Mouse (Mus musculus): Measurements from ENCODE around the gene Syce2. TPM values are rescaled to one million over a fixed set of nuclear protein-coding genes. Genes with fewer than 3 reads are reported as not detected.

The Syce2 gene
- polyA plus RNA-seq, 1 experiment from 2014 or later: 71.5 TPM

GRCm38 (mm10) chr8:84856434-84856833, 15.5 kb upstream of the Syce2 start:
- H3K9ac ChIP-seq (ENCODE audit: low read length): no peak overlapping the region

GRCm38 (mm10) chr8:84856864-84857441, 15.0 kb upstream of the Syce2 start, which contains the start of gene Farsa:
Gene Farsa, plus strand, starts transcription at chr8:84856989.
- WGBS: under 1% methylated on average over 39 of the region's 39 CpGs
- peak; percentile 96 for DNase-seq (ENCODE audit: low spot score)
- peak within 1 kb of the TSS; percentile 22; the same call in 1 of the 2 replicates for H3K27ac ChIP-seq (ENCODE audit: low read depth, low read length)

More at GRCm38 (mm10) chr8:84856434-84856833, 15.5 kb upstream of the Syce2 start:
- 95% methylated on average over 3 of the region's 3 CpGs for whole genome bisulfite sequencing
- peak; percentile 2; the same call in 1 of the 2 replicates for ATAC-seq
- H3K4me1 ChIP-seq (ENCODE audit: control insufficient read depth, insufficient read depth, low read length): peaks cover 9% of the 10 kb centered on the region
- H3K27me3 ChIP-seq (replicated peaks; ENCODE audit: control insufficient read depth, insufficient read depth, low read length): no peaks in the 10 kb centered on the region
- H3K27ac ChIP-seq (ENCODE audit: low read depth, low read length): no peak overlapping the region
- no peak for DNase-seq (ENCODE audit: low spot score)
- H3K4me2 ChIP-seq (ENCODE audit: low read length): peak overlapping the region; percentile 65; the same call in 1 of the 2 replicates
- H3K36me3 ChIP-seq (ENCODE audit: control insufficient read depth, insufficient read depth, low read length): peaks cover 13% of the 10 kb centered on the region
- no peaks in the 10 kb centered on the region for H3K9me3 ChIP-seq (replicated peaks; ENCODE audit: control insufficient read depth, low read length)
- peak overlapping the region; percentile 69; the same call in 1 of the 2 replicates for H3K4me3 ChIP-seq (ENCODE audit: low read depth, low read length)

DNA sequence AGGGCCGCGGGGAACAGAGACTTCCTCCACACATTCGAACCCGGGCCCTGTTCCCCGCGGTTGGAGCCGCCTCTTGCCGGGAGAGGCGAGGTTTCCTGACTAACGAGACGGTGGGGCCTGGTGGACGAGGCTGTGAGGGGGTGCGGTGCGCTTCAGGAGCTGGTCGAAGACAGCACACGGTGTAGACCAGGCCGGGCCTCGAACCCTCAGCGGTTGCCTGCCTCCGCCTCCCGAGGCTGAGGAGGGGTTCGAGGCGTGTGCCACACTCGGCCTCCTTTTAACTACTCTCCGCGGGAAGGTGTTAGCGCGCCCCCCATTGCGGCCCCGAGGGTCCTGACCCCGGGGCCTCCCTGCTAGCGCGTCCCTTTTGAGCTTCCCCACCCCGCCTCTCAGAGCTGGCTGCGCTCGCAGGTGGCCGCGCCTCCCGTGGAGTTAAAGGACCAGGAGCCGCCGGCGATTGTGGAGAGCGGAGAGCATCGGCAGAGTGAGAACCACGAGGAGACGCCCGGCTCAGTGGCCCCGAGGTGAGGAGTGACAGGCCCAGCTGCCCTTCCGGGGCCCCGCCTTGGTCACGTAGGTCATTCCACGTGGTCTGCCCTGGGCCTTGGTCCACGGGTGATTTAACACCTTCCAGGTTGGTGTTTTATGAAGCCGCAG, 526 bp downstream of the Syce2 start:
- Histone ChIP-seq H3K4me1 (ENCODE audit: control insufficient read depth, insufficient read depth, low read length) (peaks cover 11% of the 10 kb centered on the region), H3K27me3 (replicated peaks; ENCODE audit: control insufficient read depth, insufficient read depth, low read length) (no peaks in the 10 kb centered on the region), H3K9ac (ENCODE audit: low read length) (peak overlapping the region; percentile 59), H3K27ac (ENCODE audit: low read depth, low read length) (no peak overlapping the region), H3K4me2 (ENCODE audit: low read length) (peak overlapping the region; percentile 90), H3K36me3 (ENCODE audit: control insufficient read depth, insufficient read depth, low read length) (peaks cover 30% of the 10 kb centered on the region), H3K9me3 (replicated peaks; ENCODE audit: control insufficient read depth, low read length) (no peaks in the 10 kb centered on the region), H3K4me3 (ENCODE audit: low read depth, low read length) (peak overlapping the region; percentile 38)
- DNase-seq (ENCODE audit: low spot score) (peak; percentile 28), ATAC-seq (peak; percentile 66)
- 4% methylated on average over 49 of the region's 54 CpGs for WGBS

More at GRCm38 (mm10) chr8:84856864-84857441, 15.0 kb upstream of the Syce2 start, which contains the start of gene Farsa:
- Histone ChIP-seq H3K36me3 (ENCODE audit: control insufficient read depth, insufficient read depth, low read length) (peaks cover 19% of the 10 kb centered on the region), H3K4me3 (ENCODE audit: low read depth, low read length) (peak within 1 kb of the TSS; percentile 69), H3K9ac (ENCODE audit: low read length) (peak within 1 kb of the TSS; percentile 79), H3K4me2 (ENCODE audit: low read length) (peak within 1 kb of the TSS; percentile 65), H3K27me3 (replicated peaks; ENCODE audit: control insufficient read depth, insufficient read depth, low read length) (no peaks in the 10 kb centered on the region), H3K4me1 (ENCODE audit: control insufficient read depth, insufficient read depth, low read length) (peaks cover 9% of the 10 kb centered on the region), H3K9me3 (replicated peaks; ENCODE audit: control insufficient read depth, low read length) (no peaks in the 10 kb centered on the region)
- peak; percentile 96 for ATAC-seq

DNA sequence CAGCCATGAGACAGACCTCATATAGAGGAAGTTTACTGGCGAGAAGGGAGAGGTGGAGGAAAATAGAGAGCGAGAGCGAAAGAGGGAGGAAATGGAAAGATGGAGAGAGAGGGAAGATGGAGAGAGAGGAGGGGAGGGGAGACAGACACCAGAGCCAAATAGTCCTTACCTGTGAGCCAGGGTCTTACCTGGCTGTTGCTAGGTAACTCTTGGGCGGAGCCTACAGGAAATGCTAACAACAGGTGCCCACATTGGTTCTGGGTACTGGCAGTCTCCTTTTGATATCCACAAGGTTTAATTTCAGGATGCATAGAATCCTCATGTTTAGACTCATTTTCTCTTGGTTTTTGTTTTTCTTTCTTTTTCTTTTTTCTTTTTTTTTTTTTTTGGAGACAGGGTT, 1.1 kb downstream of the Syce2 start:
- peak overlapping the region; percentile 90 for H3K4me2 ChIP-seq (ENCODE audit: low read length)
- H3K4me1 ChIP-seq (ENCODE audit: control insufficient read depth, insufficient read depth, low read length): peaks cover 11% of the 10 kb centered on the region
- no peak for ATAC-seq
- no peak for DNase-seq (ENCODE audit: low spot score)
- no peaks in the 10 kb centered on the region for H3K27me3 ChIP-seq (replicated peaks; ENCODE audit: control insufficient read depth, insufficient read depth, low read length)
- no peaks in the 10 kb centered on the region for H3K9me3 ChIP-seq (replicated peaks; ENCODE audit: control insufficient read depth, low read length)
- H3K9ac ChIP-seq (ENCODE audit: low read length): no peak overlapping the region
- H3K27ac ChIP-seq (ENCODE audit: low read depth, low read length): no peak overlapping the region
- H3K36me3 ChIP-seq (ENCODE audit: control insufficient read depth, insufficient read depth, low read length): peaks cover 24% of the 10 kb centered on the region
- peak overlapping the region; percentile 38 for H3K4me3 ChIP-seq (ENCODE audit: low read depth, low read length)
- WGBS: 86% methylated on average over 4 of the region's 4 CpGs

DNA sequence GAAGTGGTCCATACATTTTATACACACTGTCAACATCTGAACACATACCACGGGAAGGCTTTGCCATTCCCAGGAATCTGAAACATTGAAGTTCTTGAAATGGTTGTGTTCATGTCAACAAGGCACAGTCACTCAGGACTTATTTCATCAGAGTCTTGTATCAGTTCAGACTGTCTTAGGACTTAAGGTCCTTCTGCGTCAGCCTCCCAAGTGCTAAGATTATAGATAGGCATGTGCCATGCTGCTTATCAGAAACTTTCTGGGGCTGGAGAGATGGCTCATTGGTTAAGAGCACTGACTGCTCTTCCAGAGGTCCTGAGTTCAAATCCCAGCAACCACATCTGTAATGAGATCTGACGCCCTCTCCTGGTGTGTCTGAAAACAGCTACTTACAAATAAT, 2.4 kb downstream of the Syce2 start:
- Histone ChIP-seq H3K4me1 (ENCODE audit: control insufficient read depth, insufficient read depth, low read length) (peaks cover 11% of the 10 kb centered on the region), H3K27ac (ENCODE audit: low read depth, low read length) (no peak overlapping the region), H3K4me2 (ENCODE audit: low read length) (no peak overlapping the region), H3K9ac (ENCODE audit: low read length) (no peak overlapping the region), H3K27me3 (replicated peaks; ENCODE audit: control insufficient read depth, insufficient read depth, low read length) (no peaks in the 10 kb centered on the region), H3K9me3 (replicated peaks; ENCODE audit: control insufficient read depth, low read length) (no peaks in the 10 kb centered on the region), H3K4me3 (ENCODE audit: low read depth, low read length) (no peak overlapping the region), H3K36me3 (ENCODE audit: control insufficient read depth, insufficient read depth, low read length) (peaks cover 11% of the 10 kb centered on the region)
- 94% methylated on average over 3 of the region's 3 CpGs for WGBS
- ATAC-seq (no peak), DNase-seq (ENCODE audit: low spot score) (no peak)

DNA sequence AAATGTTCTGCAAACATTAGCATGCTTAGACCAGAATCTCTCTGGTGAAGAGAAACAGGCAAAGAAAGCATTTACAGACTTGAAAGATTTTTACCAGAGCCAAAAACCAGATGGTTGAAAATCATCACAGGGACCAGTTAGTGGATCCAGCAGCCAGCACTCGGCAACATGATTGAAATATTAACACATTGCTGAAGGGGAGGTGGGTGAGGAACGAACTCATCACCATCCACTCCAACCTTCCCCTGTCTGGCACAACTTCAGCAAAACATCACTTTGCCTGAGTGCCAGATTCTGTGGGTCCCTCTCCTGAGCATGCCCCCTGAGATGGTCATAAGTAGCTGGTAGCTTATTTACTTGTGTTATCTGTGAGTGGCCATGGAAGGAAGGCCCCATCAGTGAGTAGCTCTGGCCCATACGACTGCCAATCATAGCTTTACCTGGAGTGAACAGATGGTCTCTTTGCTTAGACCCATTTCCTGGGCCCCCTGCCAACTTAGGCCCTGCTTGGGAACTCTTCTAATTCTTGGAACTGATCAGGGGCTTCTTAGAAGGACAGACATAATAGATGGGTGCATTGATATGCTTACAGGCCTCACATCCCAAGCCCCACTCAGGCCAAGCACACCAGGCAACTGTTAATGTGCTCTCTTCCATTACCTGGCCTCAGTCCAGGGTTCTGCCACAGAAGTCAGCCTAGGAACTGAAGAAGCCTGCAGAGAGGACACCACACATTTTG, 5.6 kb downstream of the Syce2 start:
- H3K27me3 ChIP-seq (replicated peaks; ENCODE audit: control insufficient read depth, insufficient read depth, low read length): no peaks in the 10 kb centered on the region
- H3K4me2 ChIP-seq (ENCODE audit: low read length): no peak overlapping the region
- H3K4me3 ChIP-seq (ENCODE audit: low read depth, low read length): no peak overlapping the region
- peak; percentile 76 for DNase-seq (ENCODE audit: low spot score)
- H3K9me3 ChIP-seq (replicated peaks; ENCODE audit: control insufficient read depth, low read length): no peaks in the 10 kb centered on the region
- peak; percentile 82 for ATAC-seq
- 0 out of 2 replicates have a peak overlapping the region, but pooled peaks have one; percentile 17 for H3K9ac ChIP-seq (ENCODE audit: low read length)
- no peaks in the 10 kb centered on the region for H3K36me3 ChIP-seq (ENCODE audit: control insufficient read depth, insufficient read depth, low read length)
- H3K27ac ChIP-seq (ENCODE audit: low read depth, low read length): peak overlapping the region; percentile 75
- peaks cover 5% of the 10 kb centered on the region for H3K4me1 ChIP-seq (ENCODE audit: control insufficient read depth, insufficient read depth, low read length)
- 54% methylated on average over 3 of the region's 3 CpGs for whole genome bisulfite sequencing

GRCm38 (mm10) chr8:84878915-84879314, 7.0 kb downstream of the Syce2 start:
- H3K4me1 ChIP-seq (ENCODE audit: control insufficient read depth, insufficient read depth, low read length): no peaks in the 10 kb centered on the region
- no peaks in the 10 kb centered on the region for H3K36me3 ChIP-seq (ENCODE audit: control insufficient read depth, insufficient read depth, low read length)
- WGBS: 93% methylated on average over 1 of the region's 1 CpGs
- H3K27ac ChIP-seq (ENCODE audit: low read depth, low read length): no peak overlapping the region
- H3K4me2 ChIP-seq (ENCODE audit: low read length): no peak overlapping the region
- H3K4me3 ChIP-seq (ENCODE audit: low read depth, low read length): no peak overlapping the region
- no peak overlapping the region for H3K9ac ChIP-seq (ENCODE audit: low read length)
- no peaks in the 10 kb centered on the region for H3K27me3 ChIP-seq (replicated peaks; ENCODE audit: control insufficient read depth, insufficient read depth, low read length)
- no peaks in the 10 kb centered on the region for H3K9me3 ChIP-seq (replicated peaks; ENCODE audit: control insufficient read depth, low read length)
- no peak for DNase-seq (ENCODE audit: low spot score)
- no peak for ATAC-seq

- no peak overlapping the region for H3K27ac ChIP-seq (ENCODE audit: low read depth, low read length)
- 86% methylated on average over 4 of the region's 4 CpGs for WGBS
- DNase-seq (ENCODE audit: low spot score) (no peak), ATAC-seq (no peak)
- H3K9me3 ChIP-seq (replicated peaks; ENCODE audit: control insufficient read depth, low read length): no peaks in the 10 kb centered on the region
- no peaks in the 10 kb centered on the region for H3K27me3 ChIP-seq (replicated peaks; ENCODE audit: control insufficient read depth, insufficient read depth, low read length)
- no peak overlapping the region for H3K4me3 ChIP-seq (ENCODE audit: low read depth, low read length)
- H3K9ac ChIP-seq (ENCODE audit: low read length): no peak overlapping the region
- H3K4me2 ChIP-seq (ENCODE audit: low read length): no peak overlapping the region
- H3K4me1 ChIP-seq (ENCODE audit: control insufficient read depth, insufficient read depth, low read length): no peaks in the 10 kb centered on the region
- peaks cover 37% of the 10 kb centered on the region for H3K36me3 ChIP-seq (ENCODE audit: control insufficient read depth, insufficient read depth, low read length)
Observed at GRCm38 (mm10) chr8:84884728-84885127, 12.8 kb downstream of the Syce2 start.

Measured in forebrain, embryonic 14.5 days (tissue).